Mouse (Mus musculus): Measurements from ENCODE around the gene Sparcl1.
A peak's percentile ranks its signal among the peaks of the same experiment; 100 is the strongest.

The Sparcl1 gene

GRCm38 (mm10) chr5:104113491-104114172 is at the start of gene Sparcl1:
Gene Sparcl1, minus strand, starts transcription at chr5:104113733.
- peak; percentile 75 to 78 for DNase-seq (ENCODE audit: low spot score in 2 of 2)

GRCm38 (mm10) chr5:104161390-104161789 is 47.9 kb upstream of the Sparcl1 start:
- no peak for DNase-seq (ENCODE audit: low spot score in 2 of 2)

GRCm38 (mm10) chr5:104160581-104160980 is 47.0 kb upstream of the Sparcl1 start:
- DNase-seq (ENCODE audit: low spot score in 2 of 2), result no peak

GRCm38 (mm10) chr5:104158332-104159052 is 45.0 kb upstream of the Sparcl1 start:
- peak; percentile 52 to 65 for DNase-seq (ENCODE audit: low spot score in 2 of 2)

- no peak for DNase-seq (ENCODE audit: low spot score in 2 of 2)
These were observed 44.2 kb upstream of the Sparcl1 start for GRCm38 (mm10) chr5:104157701-104158100.

GRCm38 (mm10) chr5:104150196-104150595 is 36.7 kb upstream of the Sparcl1 start:
- no peak for DNase-seq (ENCODE audit: low spot score in 2 of 2)

- DNase-seq (ENCODE audit: low spot score in 2 of 2), result no peak
These were observed 35.8 kb upstream of the Sparcl1 start for GRCm38 (mm10) chr5:104149349-104149748.

GRCm38 (mm10) chr5:104144057-104144456 is 30.5 kb upstream of the Sparcl1 start:
- DNase-seq (ENCODE audit: low spot score in 2 of 2), result no peak

DNA sequence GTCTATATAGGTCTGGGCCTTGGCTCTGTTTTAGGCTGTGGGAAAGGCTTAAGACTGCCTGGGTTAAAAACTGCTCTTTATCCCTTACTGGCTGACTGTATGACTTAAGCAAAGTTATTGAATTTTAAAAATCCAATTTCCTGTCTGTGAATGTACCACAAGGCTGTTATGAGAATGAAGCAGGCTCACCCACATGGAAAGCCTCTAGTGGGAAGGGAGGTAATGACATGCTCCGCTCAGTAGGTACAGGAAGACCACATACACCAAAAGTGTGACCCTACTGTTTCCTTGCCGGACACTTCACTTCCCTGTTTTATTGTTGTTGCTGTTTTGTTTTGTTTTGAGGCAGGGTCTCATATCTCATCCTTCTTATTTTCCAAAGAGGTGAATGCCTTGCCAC is 27.5 kb upstream of the Sparcl1 start:
- no peak for DNase-seq (ENCODE audit: low spot score in 2 of 2)

GRCm38 (mm10) chr5:104137920-104138541 is 24.5 kb upstream of the Sparcl1 start:
- no peak for DNase-seq (ENCODE audit: low spot score in 2 of 2)

DNA sequence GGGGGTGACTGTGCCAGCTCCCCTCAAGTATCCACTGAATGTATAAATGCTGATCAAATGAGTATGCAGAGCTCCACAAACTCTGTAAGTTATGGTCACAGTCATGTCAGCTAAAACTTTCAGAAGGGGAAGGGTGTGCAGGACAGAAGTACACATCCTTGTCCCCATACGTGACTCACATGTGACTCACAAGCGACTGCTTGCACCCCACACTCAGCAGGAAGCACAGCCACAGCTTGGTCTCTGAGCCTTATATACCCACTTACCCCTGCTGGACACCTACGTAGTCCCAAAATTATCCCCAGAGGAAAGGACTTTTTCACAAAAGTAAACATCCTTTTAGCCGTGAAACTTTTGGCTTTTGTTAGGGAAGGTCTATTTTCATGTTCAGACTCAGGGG is 20.2 kb upstream of the Sparcl1 start:
- DNase-seq (ENCODE audit: low spot score in 2 of 2), result no peak

DNA sequence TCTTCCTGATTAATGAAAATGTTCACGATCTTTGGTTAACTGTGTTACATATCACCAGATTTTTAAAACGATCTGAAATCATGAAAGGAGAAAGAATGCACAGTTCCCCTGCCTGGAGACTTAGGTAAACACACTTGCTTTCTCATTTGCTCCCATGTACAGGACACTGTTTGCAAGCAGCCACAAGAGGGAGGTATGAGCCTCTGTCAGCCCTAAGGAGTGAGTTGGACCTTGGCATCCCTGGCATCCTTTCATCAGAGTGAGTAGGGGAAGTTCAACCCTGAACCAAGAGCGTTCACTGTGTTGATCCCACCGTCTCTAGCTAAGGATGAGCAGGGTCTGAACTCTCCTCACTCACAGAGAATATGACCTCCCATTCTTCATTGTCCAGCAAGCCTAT is 18.0 kb upstream of the Sparcl1 start:
- peak in 1 of 2 experiments; percentile 52 for DNase-seq (ENCODE audit: low spot score in 2 of 2)

- DNase-seq (ENCODE audit: low spot score in 2 of 2), result no peak
These were observed 17.4 kb upstream of the Sparcl1 start for GRCm38 (mm10) chr5:104130891-104131290.

DNA sequence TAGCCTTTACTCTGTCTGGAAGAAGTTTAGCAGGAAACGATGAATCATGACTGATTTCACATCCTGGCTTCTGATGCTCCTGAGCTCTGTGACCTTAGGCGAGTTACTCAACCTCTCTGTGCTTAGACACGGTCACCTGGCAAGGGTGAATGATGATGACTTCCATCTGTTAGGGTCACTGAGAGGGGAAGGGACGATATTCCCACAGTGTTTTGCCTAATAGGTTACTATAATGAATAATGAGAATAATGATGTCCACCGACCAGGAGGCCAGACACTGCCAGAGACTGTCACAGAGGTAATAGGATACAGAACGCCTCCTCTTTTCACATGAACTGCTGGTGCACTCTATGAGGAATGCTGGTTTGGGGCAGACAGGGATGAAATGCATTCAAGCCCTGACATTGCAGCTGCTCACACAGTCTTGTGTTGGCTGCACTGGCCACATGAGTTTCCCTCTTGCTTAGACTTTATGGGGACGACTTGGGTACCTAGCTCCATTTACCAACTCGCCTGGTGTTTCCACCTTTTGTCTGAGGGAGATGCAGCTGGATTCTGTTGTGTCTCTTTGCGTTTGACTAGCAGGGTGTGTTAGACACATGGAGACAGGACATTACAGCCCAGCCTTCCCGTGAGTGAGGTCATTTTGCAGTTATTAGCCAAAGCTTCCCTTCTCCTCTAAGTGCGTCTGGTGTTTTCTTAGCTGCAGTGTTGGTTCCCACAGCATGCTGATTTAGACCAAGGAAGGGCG is 14.9 kb upstream of the Sparcl1 start:
- no peak for DNase-seq (ENCODE audit: low spot score in 2 of 2)

GRCm38 (mm10) chr5:104127351-104127750 is 13.8 kb upstream of the Sparcl1 start:
- no peak for DNase-seq (ENCODE audit: low spot score in 2 of 2)

DNA sequence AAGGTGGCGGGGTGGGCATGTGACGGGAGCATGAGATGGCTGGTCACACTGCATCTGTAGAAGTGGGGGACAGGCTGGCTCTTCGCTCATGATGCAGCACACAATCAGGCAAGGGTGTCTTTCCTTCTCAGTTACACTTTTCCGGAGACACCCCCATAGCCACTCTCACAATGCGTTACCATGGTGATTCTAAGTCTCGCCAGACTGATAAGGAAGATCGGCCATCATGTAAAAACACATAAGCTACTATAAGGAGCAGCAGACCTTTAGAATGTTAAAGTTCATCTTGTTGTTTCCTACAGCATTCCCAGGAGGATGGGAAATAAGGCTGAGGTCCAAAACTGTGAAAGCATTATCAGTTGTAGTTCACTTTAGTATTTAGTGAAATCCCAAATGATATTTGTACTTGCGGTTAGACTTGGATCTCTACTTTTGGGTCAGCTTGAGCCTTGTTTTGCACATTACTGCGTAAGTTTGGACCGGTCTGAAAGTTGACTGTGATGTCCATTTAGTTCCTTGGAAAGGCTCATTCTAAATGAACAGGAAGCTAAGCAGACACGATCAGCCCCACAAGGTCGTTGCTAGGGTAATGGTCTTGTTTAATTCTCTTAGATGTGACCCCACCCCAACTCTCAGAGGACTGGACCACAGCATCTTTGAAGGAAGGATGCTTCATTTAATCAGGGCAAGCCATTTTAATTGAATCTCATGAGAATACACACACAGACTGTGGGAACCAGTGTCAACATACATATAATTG is 13.2 kb upstream of the Sparcl1 start:
- no peak for DNase-seq (ENCODE audit: low spot score in 2 of 2)

DNA sequence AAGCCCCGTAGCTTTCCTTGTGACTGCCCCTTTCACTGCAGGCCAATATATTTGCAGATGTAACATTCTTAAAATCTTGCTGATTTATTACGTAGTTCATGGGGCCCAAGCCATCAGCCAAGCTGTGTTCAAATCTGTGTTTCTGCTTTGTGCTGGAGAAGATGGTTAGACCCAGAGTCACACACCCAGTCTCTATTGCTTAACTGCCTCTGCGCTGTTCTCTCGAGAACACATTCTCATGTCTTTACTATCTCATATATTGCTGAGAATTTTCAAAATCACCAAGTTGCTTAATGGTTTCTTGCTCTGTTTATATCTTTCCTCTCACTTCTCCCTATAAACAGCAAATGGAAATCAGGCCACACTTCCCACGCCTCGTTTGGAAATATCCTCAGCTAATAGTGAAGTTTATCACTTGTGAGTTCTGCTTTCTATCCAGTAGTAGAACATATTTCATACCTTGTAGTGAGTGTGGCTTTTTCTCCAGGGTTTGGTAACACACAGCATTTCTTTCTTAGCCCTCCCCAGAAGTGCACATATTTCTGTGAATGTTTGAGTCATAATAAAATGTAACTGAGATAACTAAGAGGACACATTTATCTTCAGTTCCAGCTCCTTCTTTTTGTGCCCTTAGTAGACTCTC is 10.6 kb upstream of the Sparcl1 start:
- no peak for DNase-seq (ENCODE audit: low spot score in 2 of 2)

GRCm38 (mm10) chr5:104115890-104116289 is 2.4 kb upstream of the Sparcl1 start:
- no peak for DNase-seq (ENCODE audit: low spot score in 2 of 2)

GRCm38 (mm10) chr5:104115118-104115517 is 1.6 kb upstream of the Sparcl1 start:
- peak in 1 of 2 experiments; percentile 38 for DNase-seq (ENCODE audit: low spot score in 2 of 2)

DNA sequence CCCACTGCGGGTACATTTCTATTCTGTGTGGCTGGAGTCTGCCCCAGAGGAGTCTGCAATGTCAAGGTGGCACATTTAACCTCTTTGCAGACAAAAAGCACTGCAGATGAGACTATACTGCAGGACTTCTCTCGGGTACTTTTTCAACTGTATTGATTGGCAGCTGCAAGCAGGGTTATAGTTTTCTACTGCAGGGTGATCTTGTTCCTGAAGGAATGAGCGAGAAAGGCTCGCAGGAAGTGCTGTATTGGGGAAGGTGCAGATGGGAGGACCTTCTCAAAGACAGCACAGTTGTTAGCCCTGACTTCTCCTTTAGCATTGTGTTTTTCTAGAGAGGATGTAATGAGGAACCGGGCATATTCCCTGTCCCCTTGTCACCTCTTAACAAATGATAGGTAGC is 1.0 kb downstream of the Sparcl1 start:
- peak; percentile 43 to 54 for DNase-seq (ENCODE audit: low spot score in 2 of 2)

GRCm38 (mm10) chr5:104112016-104112415 is 1.5 kb downstream of the Sparcl1 start:
- DNase-seq (ENCODE audit: low spot score in 2 of 2), result peak in 1 of 2 experiments; percentile 50
